Mouse (Mus musculus): ENCODE measurements at regions not wholly inside any gene's neighbourhood (a gene's known extent, or its start where the extent isn't known, plus 50 kb on each side); places are given as distances from the start of the nearest gene placed in this dataset.

DNA sequence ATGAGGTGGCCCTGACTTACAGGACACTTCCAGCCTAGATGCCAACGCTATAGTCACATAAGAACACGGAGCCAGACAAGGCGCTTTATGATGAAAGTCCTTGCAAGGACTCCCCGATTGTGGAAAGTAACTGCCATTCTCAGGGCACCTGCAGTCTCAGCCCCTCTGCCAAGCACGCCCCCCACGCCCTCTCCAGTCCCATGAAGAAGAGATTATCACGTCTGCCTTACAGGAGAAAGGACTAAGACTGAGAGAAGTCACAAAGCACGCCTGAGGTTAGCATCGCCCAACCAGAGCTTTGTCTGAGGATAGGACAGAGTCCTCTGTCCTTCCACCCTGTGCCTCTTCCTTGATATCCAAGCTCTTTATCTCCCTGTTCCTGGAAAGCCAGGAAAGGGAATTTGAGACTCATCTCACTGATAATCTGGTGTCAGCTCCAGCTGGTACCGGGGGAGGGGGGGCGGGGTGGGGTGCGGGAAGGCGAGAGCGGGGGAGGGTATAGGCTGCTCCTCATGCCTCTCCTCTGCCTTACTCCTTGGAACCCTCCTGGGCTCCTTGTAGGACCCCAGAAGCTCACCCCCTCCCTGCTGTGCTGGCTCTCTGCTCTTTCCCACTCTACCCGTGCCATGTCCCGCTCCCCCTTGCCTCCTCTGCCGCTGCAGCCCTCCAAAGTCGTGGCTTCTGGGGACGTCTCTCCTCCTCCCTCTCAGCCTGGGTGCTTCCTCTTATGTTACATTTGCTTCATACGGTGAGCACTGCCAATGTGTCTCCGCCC is 224.7 kb upstream of the Nfe2l3 start:
- no peak for ATAC-seq (ENCODE audit: extremely low read depth, insufficient number of reproducible peaks, low FRiP score, poor library complexity, severe bottlenecking)

GRCm38 (mm10) chr6:51208660-51209396 is 223.6 kb upstream of the Nfe2l3 start:
- no peak for ATAC-seq (ENCODE audit: extremely low read depth, insufficient number of reproducible peaks, low FRiP score, poor library complexity, severe bottlenecking)

DNA sequence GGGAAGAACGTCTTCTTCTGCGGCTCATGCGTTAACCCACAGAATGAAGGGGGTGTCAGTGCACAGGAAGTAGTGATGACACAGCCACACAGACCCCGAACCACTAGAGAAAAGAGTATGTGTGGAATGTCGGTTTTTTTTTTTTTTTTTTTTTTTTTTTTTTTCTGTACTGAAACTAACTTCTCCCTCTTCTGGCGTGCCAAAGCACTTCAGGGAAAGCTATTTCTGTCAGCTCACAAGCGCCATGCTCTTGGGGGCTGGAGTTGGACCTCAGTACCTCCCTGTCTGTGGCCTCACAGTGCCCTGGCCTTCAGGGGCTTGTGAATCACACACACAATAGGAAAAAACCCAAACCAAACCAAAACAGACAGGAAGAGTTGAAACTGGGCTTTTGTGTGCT is 221.1 kb upstream of the Nfe2l3 start:
- ATAC-seq (ENCODE audit: extremely low read depth, insufficient number of reproducible peaks, low FRiP score, poor library complexity, severe bottlenecking): no peak

- no peak for ATAC-seq (ENCODE audit: extremely low read depth, insufficient number of reproducible peaks, low FRiP score, poor library complexity, severe bottlenecking)
Measured at GRCm38 (mm10) chr6:51212216-51212615, 220.3 kb upstream of the Nfe2l3 start.

- no peak for ATAC-seq (ENCODE audit: extremely low read depth, insufficient number of reproducible peaks, low FRiP score, poor library complexity, severe bottlenecking)
Measured at GRCm38 (mm10) chr6:51215371-51215770, 217.1 kb upstream of the Nfe2l3 start.

- no peak for ATAC-seq (ENCODE audit: extremely low read depth, insufficient number of reproducible peaks, low FRiP score, poor library complexity, severe bottlenecking)
Measured at GRCm38 (mm10) chr6:51216472-51216871, 216.0 kb upstream of the Nfe2l3 start.

GRCm38 (mm10) chr6:51219691-51220090 is 212.8 kb upstream of the Nfe2l3 start:
- ATAC-seq (ENCODE audit: extremely low read depth, insufficient number of reproducible peaks, low FRiP score, poor library complexity, severe bottlenecking): no peak

DNA sequence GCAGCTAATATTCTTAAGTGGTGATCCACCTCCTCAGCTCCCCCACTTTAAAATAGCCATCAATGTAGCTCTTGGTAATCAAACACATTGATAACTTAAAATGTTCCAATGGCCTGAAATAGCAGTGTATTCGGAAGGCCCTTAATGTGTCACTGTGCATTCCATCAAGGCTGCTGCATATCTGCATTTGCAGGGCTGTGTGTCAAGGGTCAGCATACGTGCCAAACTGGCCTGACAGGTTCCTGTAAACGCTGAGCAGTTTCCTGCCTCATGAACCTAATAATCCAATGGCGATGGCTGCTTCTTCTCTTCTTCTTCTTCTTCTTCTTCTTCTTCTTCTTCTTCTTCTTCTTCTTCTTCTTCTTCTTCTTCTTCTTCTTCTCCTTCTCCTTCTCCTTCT is 211.7 kb upstream of the Nfe2l3 start:
- ATAC-seq (ENCODE audit: extremely low read depth, insufficient number of reproducible peaks, low FRiP score, poor library complexity, severe bottlenecking): no peak

- ATAC-seq (ENCODE audit: extremely low read depth, insufficient number of reproducible peaks, low FRiP score, poor library complexity, severe bottlenecking): no peak
Measured at GRCm38 (mm10) chr6:51236077-51236740, 196.3 kb upstream of the Nfe2l3 start.

DNA sequence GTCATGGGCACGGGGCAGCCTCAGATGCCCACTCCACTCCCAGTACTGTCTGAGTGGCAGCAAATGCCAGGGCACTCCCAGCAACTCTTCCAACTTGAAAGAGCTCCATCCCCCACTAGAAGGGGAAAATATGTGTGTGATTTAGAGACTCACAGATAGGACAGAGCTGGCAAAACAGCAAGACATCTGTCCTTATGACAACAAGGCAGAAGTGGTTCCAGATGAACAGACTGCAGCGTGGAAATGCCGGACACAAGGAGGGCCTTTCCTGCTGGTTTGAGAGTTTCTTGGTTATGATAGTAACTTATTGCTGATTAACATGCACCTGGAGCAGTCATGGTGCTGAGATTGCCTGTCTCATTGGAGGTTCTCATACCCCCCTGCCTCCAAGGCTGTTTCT is 192.4 kb upstream of the Nfe2l3 start:
- no peak for ATAC-seq (ENCODE audit: extremely low read depth, insufficient number of reproducible peaks, low FRiP score, poor library complexity, severe bottlenecking)

GRCm38 (mm10) chr6:51250233-51250632 is 182.2 kb upstream of the Nfe2l3 start:
- no peak for ATAC-seq (ENCODE audit: extremely low read depth, insufficient number of reproducible peaks, low FRiP score, poor library complexity, severe bottlenecking)

- no peak for ATAC-seq (ENCODE audit: extremely low read depth, insufficient number of reproducible peaks, low FRiP score, poor library complexity, severe bottlenecking)
Measured at GRCm38 (mm10) chr6:51251432-51251831, 181.0 kb upstream of the Nfe2l3 start.

DNA sequence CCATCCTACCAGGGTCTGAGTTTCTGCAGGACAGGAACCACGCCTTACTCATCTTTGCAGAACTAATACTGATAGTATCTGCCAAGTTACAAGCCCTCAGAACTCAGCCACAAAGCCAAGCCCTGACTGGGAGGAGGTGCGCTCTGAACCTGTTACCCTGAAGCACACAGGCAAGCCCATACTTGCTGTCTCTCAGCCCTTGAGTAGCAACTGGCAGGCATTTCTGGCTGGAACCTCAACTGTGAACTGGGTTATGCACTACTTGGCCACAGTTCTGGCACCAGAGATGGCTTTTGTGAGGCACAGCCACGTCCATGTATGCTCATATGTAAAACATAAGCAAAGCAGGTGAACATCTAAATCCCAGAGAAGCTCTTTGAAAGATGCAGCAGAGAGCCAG is 179.7 kb upstream of the Nfe2l3 start:
- ATAC-seq (ENCODE audit: extremely low read depth, insufficient number of reproducible peaks, low FRiP score, poor library complexity, severe bottlenecking): no peak

DNA sequence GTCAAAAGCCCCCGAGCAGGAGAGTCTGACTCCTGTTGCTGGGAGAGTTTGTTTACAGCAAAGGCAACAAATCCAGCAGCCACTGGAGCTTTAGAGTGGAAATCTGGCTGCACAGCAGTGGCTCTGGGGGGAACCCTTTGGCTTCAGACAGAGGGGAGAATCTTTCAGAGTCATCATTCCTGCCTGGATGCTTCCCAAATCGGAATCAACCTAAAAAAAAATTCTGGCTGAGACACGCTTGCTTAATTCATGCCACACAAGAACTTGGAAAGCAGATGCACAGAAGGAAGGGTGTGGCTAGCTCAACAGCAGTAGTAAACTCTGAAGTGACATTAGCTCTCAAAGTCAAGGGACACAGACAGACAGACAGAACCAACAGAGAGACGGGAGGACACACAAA is 175.8 kb upstream of the Nfe2l3 start:
- ATAC-seq (ENCODE audit: extremely low read depth, insufficient number of reproducible peaks, low FRiP score, poor library complexity, severe bottlenecking): no peak

DNA sequence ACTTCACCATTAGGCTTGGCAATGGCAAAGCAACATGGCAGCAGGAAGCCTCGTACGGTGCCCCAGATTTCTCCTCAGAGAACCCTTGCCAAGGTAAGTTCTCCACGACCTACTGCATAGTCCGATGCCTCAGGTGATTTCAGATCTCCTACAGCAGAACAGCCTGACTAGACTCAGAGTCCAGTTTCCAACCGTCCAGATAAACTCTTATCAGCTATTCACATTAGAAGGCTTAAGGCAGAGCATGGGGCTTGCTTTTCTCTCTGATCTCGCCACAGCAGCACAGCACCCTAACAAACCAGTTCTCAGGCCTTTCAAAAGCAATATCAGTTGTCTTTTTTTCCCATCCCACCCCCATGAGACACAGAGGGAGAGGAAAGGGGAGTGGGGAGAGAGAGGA is 174.9 kb upstream of the Nfe2l3 start:
- no peak for ATAC-seq (ENCODE audit: extremely low read depth, insufficient number of reproducible peaks, low FRiP score, poor library complexity, severe bottlenecking)

GRCm38 (mm10) chr6:51258304-51258703 is 174.2 kb upstream of the Nfe2l3 start:
- ATAC-seq (ENCODE audit: extremely low read depth, insufficient number of reproducible peaks, low FRiP score, poor library complexity, severe bottlenecking): no peak

- ATAC-seq (ENCODE audit: extremely low read depth, insufficient number of reproducible peaks, low FRiP score, poor library complexity, severe bottlenecking): no peak
Measured at GRCm38 (mm10) chr6:51263595-51263994, 168.9 kb upstream of the Nfe2l3 start.

- no peak for ATAC-seq (ENCODE audit: extremely low read depth, insufficient number of reproducible peaks, low FRiP score, poor library complexity, severe bottlenecking)
Measured at GRCm38 (mm10) chr6:51265329-51265728, 167.1 kb upstream of the Nfe2l3 start.

DNA sequence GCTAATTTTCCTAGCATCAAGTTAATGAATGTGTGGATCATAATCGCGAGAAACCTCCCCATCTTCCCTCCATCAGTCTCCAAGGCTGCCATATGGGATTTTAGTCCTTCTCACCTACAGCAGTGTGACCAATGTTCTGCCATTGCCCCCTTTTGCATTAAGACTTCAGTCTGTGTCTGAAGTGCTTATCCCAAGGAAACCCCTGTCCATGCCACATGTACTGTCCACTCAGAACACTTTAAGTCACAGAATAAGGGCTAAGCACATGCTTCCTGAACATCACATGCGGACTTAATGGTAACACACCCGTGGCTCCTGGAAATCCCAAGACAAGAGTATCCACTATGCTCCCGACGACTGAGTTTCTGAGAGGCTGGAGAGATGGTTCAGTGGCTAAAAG is 165.7 kb upstream of the Nfe2l3 start:
- ATAC-seq (ENCODE audit: extremely low read depth, insufficient number of reproducible peaks, low FRiP score, poor library complexity, severe bottlenecking): no peak

DNA sequence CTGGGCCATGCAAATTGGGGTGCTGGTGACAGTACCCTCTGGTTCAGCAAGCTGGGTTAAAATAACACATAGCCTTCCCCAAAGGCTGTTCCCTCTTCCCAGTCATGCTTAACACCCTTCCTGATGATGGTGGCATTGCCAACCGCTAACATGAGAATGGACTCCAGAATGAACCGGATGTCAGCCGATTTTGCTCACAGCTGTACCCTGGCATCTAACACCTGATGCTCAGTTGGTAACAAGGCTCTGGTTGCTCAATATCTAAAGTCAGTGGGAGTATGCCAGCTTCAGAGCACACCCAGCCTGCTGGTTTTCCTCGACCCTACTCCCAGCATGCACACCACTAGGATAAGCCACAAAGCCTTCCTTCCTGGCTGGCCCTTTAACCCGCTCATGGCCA is 164.6 kb upstream of the Nfe2l3 start:
- no peak for ATAC-seq (ENCODE audit: extremely low read depth, insufficient number of reproducible peaks, low FRiP score, poor library complexity, severe bottlenecking)

Measured in neutrophil, adult 5-6 weeks (primary cell).